10 mouse cellular contexts compared by ENCODE assay signal in genomic region chr4:124988382-124988781, GRCm38 (mm10). TPM values are rescaled to one million over a fixed set of nuclear protein-coding genes. Genes with fewer than 3 reads are reported as not detected.
DNase-seq lines count a peak whose midpoint lies in the region; ATAC-seq and TF ChIP-seq lines count a peak whose summit lies in the region.
"Had no signal": no experiment of that assay in that cellular context is flagged by ENCODE, and none has a peak within 500 bp of the region (broad histone marks: within the 10 kb centered on the region; RNA-seq: fewer than 3 reads in every experiment).

No protein-coding gene starts in this region.

- H3K4me1 ChIP-seq in heart, embryonic 13.5 days, result peaks cover 43% of the 10 kb centered on the region
- H3K4me1 ChIP-seq in megakaryocyte, embryonic 14.5 days, result peaks cover 64% of the 10 kb centered on the region
- H3K4me1 ChIP-seq in embryonic facial prominence, embryonic 14.5 days (ENCODE audit: control insufficient read depth, insufficient read depth, low read length), result peaks cover 17% of the 10 kb centered on the region
- no peaks in the 10 kb centered on the region for H3K4me1 ChIP-seq in midbrain, postnatal 0 days (ENCODE audit: insufficient read depth, low read length)

- H3K4me3 ChIP-seq in heart, embryonic 13.5 days, result peak overlapping the region; percentile 6; the same call in 1 of the 2 replicates
- peak overlapping the region; percentile 23 for H3K4me3 ChIP-seq in megakaryocyte, embryonic 14.5 days (replicated peaks)
- H3K4me3 ChIP-seq in embryonic facial prominence, embryonic 14.5 days (ENCODE audit: low read depth, low read length), result no peak overlapping the region
- no peak overlapping the region for H3K4me3 ChIP-seq in midbrain, postnatal 0 days (ENCODE audit: low read depth, low read length)
- H3K4me3 ChIP-seq: left cerebral cortex, adult 2 months had no signal

- H3K27me3 ChIP-seq in heart, embryonic 13.5 days (replicated peaks), result peaks cover 98% of the 10 kb centered on the region
- H3K27me3 ChIP-seq in megakaryocyte, embryonic 14.5 days (replicated peaks), result peaks cover 93% of the 10 kb centered on the region
- H3K27me3 ChIP-seq in embryonic facial prominence, embryonic 14.5 days (replicated peaks; ENCODE audit: control insufficient read depth, insufficient read depth, low read length), result peaks cover 76% of the 10 kb centered on the region
- H3K27me3 ChIP-seq in midbrain, postnatal 0 days (ENCODE audit: insufficient read depth, low read length), result peaks cover 59% of the 10 kb centered on the region

- no peaks in the 10 kb centered on the region for H3K9me3 ChIP-seq in heart, embryonic 13.5 days
- H3K9me3 ChIP-seq in megakaryocyte, embryonic 14.5 days, result no peaks in the 10 kb centered on the region
- H3K9me3 ChIP-seq in embryonic facial prominence, embryonic 14.5 days (ENCODE audit: control insufficient read depth, low read length), result no peaks in the 10 kb centered on the region
- no peaks in the 10 kb centered on the region for H3K9me3 ChIP-seq in midbrain, postnatal 0 days (ENCODE audit: low read length)

- no peak for TF ChIP-seq CTCF in midbrain, postnatal 0 days (IDR thresholded peaks at IDR 0.05)

- no peak for DNase-seq in heart, postnatal 4 days
- no peak for DNase-seq in embryonic facial prominence, embryonic 14.5 days (ENCODE audit: low spot score)
- no peak for DNase-seq in midbrain, postnatal 0 days (ENCODE audit: low spot score)
- no peak for DNase-seq in left cerebral cortex, adult 9 months (ENCODE audit: low spot score in 2 of 2)
- DNase-seq: cerebellum, adult 9-11 months had no signal

- no peak overlapping the region for H3K27ac ChIP-seq in heart, embryonic 13.5 days (replicated peaks)
- no peak overlapping the region for H3K27ac ChIP-seq in embryonic facial prominence, embryonic 14.5 days (replicated peaks; ENCODE audit: low read depth, low read length)
- no peak overlapping the region for H3K27ac ChIP-seq in midbrain, postnatal 0 days (ENCODE audit: low read depth, low read length)
- H3K27ac ChIP-seq: left cerebral cortex, adult 2 months had no signal

- 8% methylated on average over 9 of the region's 9 CpGs for WGBS in heart, embryonic 13.5 days
- 15% methylated on average over 9 of the region's 9 CpGs for WGBS in embryonic facial prominence, embryonic 14.5 days
- WGBS in midbrain, postnatal 0 days, result 23% methylated on average over 9 of the region's 9 CpGs

- H3K36me3 ChIP-seq in heart, embryonic 13.5 days, result no peaks in the 10 kb centered on the region
- no peaks in the 10 kb centered on the region for H3K36me3 ChIP-seq in megakaryocyte, embryonic 14.5 days (replicated peaks; ENCODE audit: low read length)
- H3K36me3 ChIP-seq in embryonic facial prominence, embryonic 14.5 days (ENCODE audit: control insufficient read depth, insufficient read depth, low read length), result no peaks in the 10 kb centered on the region
- H3K36me3 ChIP-seq in midbrain, postnatal 0 days (ENCODE audit: insufficient read depth, low read length), result no peaks in the 10 kb centered on the region

- peak overlapping the region; percentile 38 for H3K4me2 ChIP-seq in heart, embryonic 13.5 days
- peak overlapping the region; percentile 72 for H3K4me2 ChIP-seq in embryonic facial prominence, embryonic 14.5 days (ENCODE audit: low read depth, low read length)
- 0 out of 2 replicates have a peak overlapping the region, but pooled peaks have one; percentile 4 for H3K4me2 ChIP-seq in midbrain, postnatal 0 days (ENCODE audit: low read depth, low read length, poor library complexity, severe bottlenecking)

- H3K9ac ChIP-seq in heart, embryonic 13.5 days, result no peak overlapping the region
- H3K9ac ChIP-seq in embryonic facial prominence, embryonic 14.5 days (ENCODE audit: low read depth, low read length), result no peak overlapping the region
- no peak overlapping the region for H3K9ac ChIP-seq in midbrain, postnatal 0 days (replicated peaks; ENCODE audit: low read length, poor library complexity, severe bottlenecking)

- no peak for ATAC-seq in heart, embryonic 13.5 days (ENCODE audit: extremely low read depth, insufficient number of reproducible peaks, low FRiP score, low TSS enrichment)
- no peak for ATAC-seq in megakaryocyte, adult 5-6 weeks (ENCODE audit: poor library complexity, severe bottlenecking)
- no peak for ATAC-seq in embryonic facial prominence, embryonic 14.5 days (ENCODE audit: low read depth)
- no peak for ATAC-seq in midbrain, postnatal 0 days (ENCODE audit: low FRiP score)
- ATAC-seq: Patski had no signal

RNA-seq across cellular contexts. Expression of gene Rspo1, which starts 2.2 kb away (rescaled TPM):
- 7.3 and 9.1 TPM in 2 replicates for polyA plus RNA-seq in heart, embryonic 13.5 days (2015; fragmentation: Nextera tagmentation; extraction: Ambion mirVana)
- 1 to 10 TPM; 4.6 to 4.8 TPM for total RNA-seq in heart, postnatal 4 days (2021)
- 1.2 TPM in 1 of 2 replicates, not detected in the other for polyA plus RNA-seq in megakaryocyte, embryonic 14.5 days (2012; ENCODE audit: insufficient read depth, low replicate concordance)
- total RNA-seq in megakaryocyte, adult 5-6 weeks (2015), result 9.5 and 11.9 TPM in 2 replicates
- total RNA-seq in megakaryocyte, adult 5-6 weeks (2017), result 4.8 and 5.9 TPM in 2 replicates
- polyA plus RNA-seq in embryonic facial prominence, embryonic 14.5 days (2014; fragmentation: Nextera tagmentation; extraction: Ambion mirVana), result 10.0 and 10.6 TPM in 2 replicates
- total RNA-seq in midbrain, postnatal 0 days (2014; rRNA removed), result 2.5 and 3.0 TPM in 2 replicates
- 1.2 and 1.8 TPM in 2 replicates for polyA plus RNA-seq in midbrain, postnatal 0 days (2015; fragmentation: Nextera tagmentation; extraction: Ambion mirVana)
- polyA plus RNA-seq: Patski had no signal

RNA-seq across cellular contexts. Expression of gene Gnl2, which starts 28.0 kb away (rescaled TPM):
- 54.8 and 56.4 TPM in 2 replicates for polyA plus RNA-seq in heart, embryonic 13.5 days (2015; fragmentation: Nextera tagmentation; extraction: Ambion mirVana)
- 10 to 100 TPM; 39.9 to 44.3 TPM for total RNA-seq in heart, postnatal 4 days (2021)
- 1.6 and 16.3 TPM in 2 replicates for polyA plus RNA-seq in megakaryocyte, embryonic 14.5 days (2012; ENCODE audit: insufficient read depth, low replicate concordance)
- total RNA-seq in megakaryocyte, adult 5-6 weeks (2015), result 30.6 and 36.1 TPM in 2 replicates
- 61.7 and 64.0 TPM in 2 replicates for total RNA-seq in megakaryocyte, adult 5-6 weeks (2017)
- 72.5 and 81.2 TPM in 2 replicates for polyA plus RNA-seq in embryonic facial prominence, embryonic 14.5 days (2014; fragmentation: Nextera tagmentation; extraction: Ambion mirVana)
- total RNA-seq in midbrain, postnatal 0 days (2014; rRNA removed), result 51.8 and 57.3 TPM in 2 replicates
- 72.5 and 77.5 TPM in 2 replicates for polyA plus RNA-seq in midbrain, postnatal 0 days (2015; fragmentation: Nextera tagmentation; extraction: Ambion mirVana)

RNA-seq across cellular contexts. Expression of gene Cdca8, which starts 49.3 kb away (rescaled TPM):
- 111 and 113 TPM in 2 replicates for polyA plus RNA-seq in heart, embryonic 13.5 days (2015; fragmentation: Nextera tagmentation; extraction: Ambion mirVana)
- total RNA-seq in heart, postnatal 4 days (2021), result 10 to 100 TPM; 57.9 to 58.8 TPM
- polyA plus RNA-seq in megakaryocyte, embryonic 14.5 days (2012; ENCODE audit: insufficient read depth, low replicate concordance), result 74.9 and 113 TPM in 2 replicates
- total RNA-seq in megakaryocyte, adult 5-6 weeks (2015), result 109 and 126 TPM in 2 replicates
- total RNA-seq in megakaryocyte, adult 5-6 weeks (2017), result 116 and 152 TPM in 2 replicates
- polyA plus RNA-seq in embryonic facial prominence, embryonic 14.5 days (2014; fragmentation: Nextera tagmentation; extraction: Ambion mirVana), result 70.3 and 90.3 TPM in 2 replicates
- total RNA-seq in midbrain, postnatal 0 days (2014; rRNA removed), result 3.0 and 6.3 TPM in 2 replicates
- 10.3 and 14.8 TPM in 2 replicates for polyA plus RNA-seq in midbrain, postnatal 0 days (2015; fragmentation: Nextera tagmentation; extraction: Ambion mirVana)

RNA-seq across cellular contexts. Expression of gene 9930104L06Rik, which starts 51.5 kb away (rescaled TPM):
- polyA plus RNA-seq in heart, embryonic 13.5 days (2015; fragmentation: Nextera tagmentation; extraction: Ambion mirVana), result 10.0 and 10.5 TPM in 2 replicates
- total RNA-seq in heart, postnatal 4 days (2021), result 10 to 100 TPM in 1 of 2 experiments, 1 to 10 TPM in 1; 8.6 to 12.0 TPM
- polyA plus RNA-seq in megakaryocyte, embryonic 14.5 days (2012; ENCODE audit: insufficient read depth, low replicate concordance), result 1.6 TPM in 1 of 2 replicates, not detected in the other
- total RNA-seq in megakaryocyte, adult 5-6 weeks (2015), result 2.4 and 4.0 TPM in 2 replicates
- 6.7 and 7.8 TPM in 2 replicates for total RNA-seq in megakaryocyte, adult 5-6 weeks (2017)
- 2.8 and 4.2 TPM in 2 replicates for polyA plus RNA-seq in embryonic facial prominence, embryonic 14.5 days (2014; fragmentation: Nextera tagmentation; extraction: Ambion mirVana)
- total RNA-seq in midbrain, postnatal 0 days (2014; rRNA removed), result 15.6 and 21.7 TPM in 2 replicates
- polyA plus RNA-seq in midbrain, postnatal 0 days (2015; fragmentation: Nextera tagmentation; extraction: Ambion mirVana), result 8.9 and 9.3 TPM in 2 replicates

Comparison
In these comparisons a context has a peak if more than half of its experiments do, and no peak if none do; other contexts are left out.
1. H3K4me2 ChIP-seq: peak in every context shown above with its lines; median percentile 72 in embryonic facial prominence, embryonic 14.5 days; 38 in heart, embryonic 13.5 days; 4 in midbrain, postnatal 0 days.
2. H3K4me3 ChIP-seq: peak in heart, embryonic 13.5 days (single experiment) and megakaryocyte, embryonic 14.5 days (single experiment); none in embryonic facial prominence, embryonic 14.5 days (single experiment) and midbrain, postnatal 0 days (single experiment).